Mouse (Mus musculus) hindbrain, postnatal 0 days (tissue): Measurements from ENCODE around the gene Lrrc15. TPM values are rescaled to one million over a fixed set of nuclear protein-coding genes. Genes with fewer than 3 reads are reported as not detected.
A peak's percentile ranks its signal among the peaks of the same experiment; 100 is the strongest.

Source experiments
- ATAC-seq: fragments of 200-750 bp; cut with Nextera tagmentation; 2 replicates; pipeline ENCODE4 v1.8.0; 2017; ENCODE audit warnings: mild to moderate bottlenecking, moderate TSS enrichment, moderate library complexity
- DNase-seq: peaks from one replicate; pipeline ENCODE4 v3.0.0-alpha.2; 2015; ENCODE audit warnings: low spot score
- H3K27ac ChIP-seq: fragments of 300-500 bp; sonication (generic); 2 replicates; pipeline ENCODE4 v1.5.1; 2014; ENCODE audit warnings: mild to moderate bottlenecking
- H3K27me3 ChIP-seq: fragments of 300-500 bp; sonication (generic); 2 replicates; pipeline ENCODE4 v1.6.1; 2014; ENCODE audit warnings: low read length, mixed read lengths; ENCODE audit not compliant: insufficient read depth
- H3K36me3 ChIP-seq: fragments of 300-500 bp; sonication (generic); 2 replicates; pipeline ENCODE4 v1.6.1; 2014; ENCODE audit warnings: low read length, mixed read lengths; ENCODE audit not compliant: insufficient read depth
- H3K4me1 ChIP-seq: fragments of 300-500 bp; sonication (generic); 2 replicates; pipeline ENCODE4 v1.6.1; 2014; ENCODE audit warnings: antibody characterized with exemption, low read length, mixed read lengths; ENCODE audit not compliant: insufficient read depth
- H3K4me2 ChIP-seq: fragments of 300-500 bp; sonication (generic); 2 replicates; pipeline ENCODE4 v1.6.1; 2014; ENCODE audit warnings: low read depth, mild to moderate bottlenecking, low read length, moderate library complexity, mixed read lengths
- H3K4me3 ChIP-seq: fragments of 300-500 bp; sonication (generic); 2 replicates; pipeline ENCODE4 v1.5.1; 2014; ENCODE audit warnings: low read length
- H3K9ac ChIP-seq: fragments of 300-500 bp; sonication (generic); replicated peaks from 2 replicates; pipeline ENCODE4 v1.6.1; 2014; ENCODE audit warnings: mild to moderate bottlenecking, low read length, moderate library complexity, mixed read lengths
- H3K9me3 ChIP-seq: fragments of 300-500 bp; sonication (generic); 2 replicates; pipeline ENCODE4 v1.6.1; 2016; ENCODE audit warnings: low read length, mixed read lengths
- CTCF ChIP-seq: IDR thresholded peaks from 2 replicates; pipeline ENCODE4 v1.5.1; 2016; ENCODE audit warnings: antibody characterized with exemption, control low read depth, low read depth
- WGBS: fragments of 180-500 bp; shearing (Covaris S2); extraction: QIAGEN DNeasy Blood & Tissue Kit; methylation state at CpG from one replicate; pipeline ENCODE4 v1.1.7; 2014; 5-methylcytosine and 5-hydroxymethylcytosine counted together
- polyA plus RNA-seq: library from polyadenylated mRNA; unstranded; fragments of >200 nt; fragmentation: Nextera tagmentation; extraction: Ambion mirVana; gene quantifications from 2 replicates; pipeline ENCODE4 v1.2.1, GENCODE M21; 2015
- total RNA-seq: library from RNA; depleted of rRNA; stranded (reverse); fragments of >200 nt; gene quantifications from 2 replicates; pipeline ENCODE4 v1.2.3, GENCODE M21; 2014

The Lrrc15 gene
- total and polyA plus RNA-seq, 2 experiments from 2014 or later = 0.09 to 0.16 TPM

- Histone ChIP-seq H3K4me1 (no peaks in the 10 kb centered on the region), H3K27ac (no peak overlapping the region), H3K4me2 (peak overlapping the region; percentile 40), H3K9me3 (no peaks in the 10 kb centered on the region), H3K36me3 (no peaks in the 10 kb centered on the region), H3K27me3 (no peaks in the 10 kb centered on the region), H3K4me3 (0 out of 2 replicates have a peak overlapping the region, but pooled peaks have one; percentile 4), H3K9ac (no peak overlapping the region)
- TF ChIP-seq CTCF = peak; percentile 98
- WGBS = 2% methylated on average over 21 of the region's 21 CpGs
- ATAC-seq (peak; percentile 84), DNase-seq (peak; percentile 85)
Observed at GRCm38 (mm10) chr16:30252003-30252418, 31.0 kb downstream of the Lrrc15 start.

DNA sequence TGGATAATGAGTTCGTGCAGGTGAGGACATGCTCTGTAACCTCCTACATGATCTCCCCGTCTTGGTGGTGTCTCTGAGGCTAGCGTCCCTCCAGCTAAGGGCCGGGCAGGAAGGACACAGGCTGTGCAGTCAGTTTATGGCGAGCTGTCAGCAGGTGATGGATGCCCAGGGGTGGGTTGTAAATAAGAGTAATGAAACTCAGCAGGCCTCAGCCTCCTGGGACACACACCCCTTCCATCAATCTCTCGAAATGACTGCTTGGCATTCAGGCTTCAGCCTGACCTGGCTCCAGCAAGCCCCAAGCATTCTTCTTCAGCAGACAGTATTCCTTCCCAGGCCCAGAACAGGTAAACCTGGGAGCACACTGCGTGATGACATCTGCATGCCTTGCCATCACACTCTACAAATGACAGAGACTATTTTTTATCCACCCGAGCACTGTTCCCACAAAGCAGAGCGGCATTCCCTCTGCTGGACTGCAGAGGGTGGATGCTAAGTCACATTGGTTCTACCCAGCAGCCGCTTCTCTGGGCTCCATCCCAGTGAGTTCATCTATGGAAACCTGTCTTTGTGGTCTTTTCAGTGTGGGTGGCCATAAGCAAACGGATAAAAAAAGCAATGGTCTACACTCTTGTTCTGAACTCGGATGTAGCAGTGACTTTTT, 38.9 kb downstream of the Lrrc15 start:
- 66% methylated on average over 12 of the region's 12 CpGs for whole genome bisulfite sequencing

GRCm38 (mm10) chr16:30241623-30242022, 41.4 kb downstream of the Lrrc15 start:
- DNase-seq = no peak
- Histone ChIP-seq H3K27ac (no peak overlapping the region), H3K4me3 (no peak overlapping the region), H3K36me3 (no peaks in the 10 kb centered on the region), H3K4me1 (no peaks in the 10 kb centered on the region), H3K4me2 (no peak overlapping the region), H3K9ac (no peak overlapping the region), H3K9me3 (no peaks in the 10 kb centered on the region), H3K27me3 (peaks cover 12% of the 10 kb centered on the region; the same call in 1 of the 2 replicates)
- WGBS = 40% methylated on average over 2 of the region's 2 CpGs
- TF ChIP-seq CTCF = no peak
- no peak for ATAC-seq

More for the DNA sequence above, 38.9 kb downstream of the Lrrc15 start:
- Histone ChIP-seq H3K27ac (no peak overlapping the region), H3K9ac (no peak overlapping the region), H3K4me2 (no peak overlapping the region), H3K27me3 (no peaks in the 10 kb centered on the region), H3K4me1 (no peaks in the 10 kb centered on the region), H3K4me3 (no peak overlapping the region), H3K9me3 (no peaks in the 10 kb centered on the region), H3K36me3 (no peaks in the 10 kb centered on the region)
- no peak for TF ChIP-seq CTCF
- DNase-seq = no peak
- ATAC-seq = no peak

DNA sequence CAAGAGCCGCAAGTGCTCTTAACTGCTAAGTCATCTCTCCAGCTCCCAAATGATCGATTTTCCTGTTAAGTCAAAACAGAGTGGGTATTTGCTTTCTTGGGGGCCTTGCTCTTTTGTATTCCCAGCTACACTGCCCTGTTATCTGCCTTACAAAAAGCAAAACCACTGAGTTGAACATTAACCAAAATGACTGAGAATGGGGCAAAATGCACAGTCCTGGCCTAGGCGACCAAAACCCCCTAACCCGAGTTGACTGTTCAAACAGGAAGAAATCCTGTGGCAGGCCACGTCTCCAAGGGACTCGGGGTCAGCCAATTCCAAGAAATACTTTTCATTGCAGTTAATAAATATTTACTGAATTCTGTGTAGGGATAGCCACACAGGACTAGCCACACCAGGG, 44.3 kb downstream of the Lrrc15 start:
- H3K4me2 ChIP-seq = no peak overlapping the region
- TF ChIP-seq CTCF = no peak
- 72% methylated on average over 6 of the region's 6 CpGs for WGBS
- peaks cover 9% of the 10 kb centered on the region; the same call in 1 of the 2 replicates for H3K4me1 ChIP-seq
- DNase-seq = no peak
- H3K4me3 ChIP-seq = no peak overlapping the region
- peaks cover 12% of the 10 kb centered on the region; the same call in 1 of the 2 replicates for H3K27me3 ChIP-seq
- H3K9ac ChIP-seq = no peak overlapping the region
- H3K9me3 ChIP-seq = no peaks in the 10 kb centered on the region
- H3K27ac ChIP-seq = no peak overlapping the region
- no peak for ATAC-seq
- H3K36me3 ChIP-seq = no peaks in the 10 kb centered on the region

- ATAC-seq (peak; percentile 79), DNase-seq (peak; percentile 85)
- TF ChIP-seq CTCF = peak; percentile 80
- H3K4me1 ChIP-seq = peaks cover 14% of the 10 kb centered on the region; the same call in 1 of the 2 replicates
- H3K4me2 ChIP-seq = peak overlapping the region; percentile 64
- 0 out of 2 replicates have a peak overlapping the region, but pooled peaks have one; percentile 28 for H3K9ac ChIP-seq
- H3K4me3 ChIP-seq = peak overlapping the region; percentile 35
- H3K36me3 ChIP-seq = no peaks in the 10 kb centered on the region
- H3K27ac ChIP-seq = no peak overlapping the region
- peaks cover 18% of the 10 kb centered on the region for H3K27me3 ChIP-seq
- H3K9me3 ChIP-seq = no peaks in the 10 kb centered on the region
- WGBS = 1% methylated on average over 33 of the region's 33 CpGs
Observed at GRCm38 (mm10) chr16:30236091-30236699, 46.9 kb downstream of the Lrrc15 start.

DNA sequence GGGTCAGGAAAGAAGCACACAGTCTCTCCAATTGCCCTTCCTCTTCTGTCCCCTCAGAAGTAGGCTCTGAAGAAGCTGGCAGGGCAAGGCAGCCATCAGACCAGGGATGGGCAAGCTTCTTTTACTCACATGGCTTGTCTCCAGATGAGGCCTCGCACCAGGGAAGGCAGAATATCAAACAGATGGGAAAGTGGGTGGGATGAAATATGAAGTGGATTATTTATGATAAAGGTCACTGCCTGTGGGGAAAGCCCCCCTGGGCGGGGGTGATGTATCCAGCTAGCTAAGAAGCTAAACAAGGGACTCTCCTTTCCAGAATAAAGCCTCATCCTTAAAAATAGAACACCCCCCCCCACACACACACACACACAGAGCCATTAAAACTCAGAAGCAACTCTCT, 47.5 kb downstream of the Lrrc15 start:
- Histone ChIP-seq H3K9ac (no peak overlapping the region), H3K27me3 (peaks cover 18% of the 10 kb centered on the region), H3K9me3 (no peaks in the 10 kb centered on the region), H3K27ac (no peak overlapping the region), H3K4me3 (no peak overlapping the region), H3K4me2 (0 out of 2 replicates have a peak overlapping the region, but pooled peaks have one; percentile 64), H3K36me3 (no peaks in the 10 kb centered on the region), H3K4me1 (peaks cover 14% of the 10 kb centered on the region; the same call in 1 of the 2 replicates)
- ATAC-seq (no peak), DNase-seq (no peak)
- WGBS = 38% methylated on average over 2 of the region's 2 CpGs
- TF ChIP-seq CTCF = no peak
